Mouse (Mus musculus): ENCODE data around the gene Shisal1.

GRCm38 (mm10) chr15:84355081-84355480, 91.8 kb downstream of the Shisal1 start:
- no peak for TF ChIP-seq ZNF384 (IDR thresholded peaks at IDR 0.05; ENCODE audit: low read depth, low read length)
- no peak for TF ChIP-seq MAFK (IDR thresholded peaks at IDR 0.05; ENCODE audit: insufficient read depth, low read depth, low read length)
